ENCODE assay signal across 9 mouse cellular contexts in genomic region chr1:64717504-64717903, GRCm38 (mm10). TPM values are rescaled to one million over a fixed set of nuclear protein-coding genes. Genes with fewer than 3 reads are reported as not detected.
DNase-seq lines count a peak whose midpoint lies in the region; ATAC-seq and TF ChIP-seq lines count a peak whose summit lies in the region.
"Had no signal": no experiment of that assay in that cellular context is flagged by ENCODE, and none has a peak within 500 bp of the region (broad histone marks: within the 10 kb centered on the region; RNA-seq: fewer than 3 reads in every experiment).

No protein-coding gene starts in this region.

- peak; percentile 84 for TF ChIP-seq CTCF in midbrain, postnatal 0 days (IDR thresholded peaks at IDR 0.05)

- H3K9ac ChIP-seq in neural tube, embryonic 11.5 days (ENCODE audit: low read length): no peak overlapping the region
- no peak overlapping the region for H3K9ac ChIP-seq in neural tube, embryonic 15.5 days (replicated peaks)
- H3K9ac ChIP-seq in hindbrain, embryonic 15.5 days: no peak overlapping the region
- no peak overlapping the region for H3K9ac ChIP-seq in midbrain, postnatal 0 days (replicated peaks; ENCODE audit: low read length, poor library complexity, severe bottlenecking)

- peak; percentile 39 for DNase-seq in neural tube, embryonic 11.5 days (ENCODE audit: low spot score)
- peak; percentile 50 for DNase-seq in adrenal gland, adult 2 months
- peak; percentile 62 to 69 for DNase-seq in left cerebral cortex, postnatal 14 days (ENCODE audit: low spot score in 2 of 2)
- peak; percentile 75 for DNase-seq in midbrain, postnatal 0 days (ENCODE audit: low spot score)
- peak; percentile 40 to 54 for DNase-seq in thymus, postnatal 36 days

- H3K36me3 ChIP-seq in neural tube, embryonic 11.5 days (ENCODE audit: control insufficient read depth, insufficient read depth, low read length): no peaks in the 10 kb centered on the region; the same call in 1 of the 2 replicates
- peaks cover 14% of the 10 kb centered on the region for H3K36me3 ChIP-seq in neural tube, embryonic 15.5 days
- peaks cover 21% of the 10 kb centered on the region; the same call in 1 of the 2 replicates for H3K36me3 ChIP-seq in hindbrain, embryonic 15.5 days
- peaks cover 17% of the 10 kb centered on the region for H3K36me3 ChIP-seq in midbrain, postnatal 0 days (ENCODE audit: insufficient read depth, low read length)

- intact Hi-C loops in left cerebral cortex, postnatal 14 days (cut with DNase I): loop anchor here (5.0 kb wide), 2 partner anchors 200 to 270 kb away; no protein-coding TSS in a partner anchor

- H3K27ac ChIP-seq in neural tube, embryonic 11.5 days (ENCODE audit: low read depth, low read length): no peak overlapping the region
- H3K27ac ChIP-seq in neural tube, embryonic 15.5 days (replicated peaks): no peak overlapping the region
- no peak overlapping the region for H3K27ac ChIP-seq in hindbrain, embryonic 15.5 days (replicated peaks)
- H3K27ac ChIP-seq in midbrain, postnatal 0 days (ENCODE audit: low read depth, low read length): no peak overlapping the region
- H3K27ac ChIP-seq: macrophage had no signal

- no peak overlapping the region for H3K4me2 ChIP-seq in neural tube, embryonic 11.5 days (ENCODE audit: low read depth)
- no peak overlapping the region for H3K4me2 ChIP-seq in neural tube, embryonic 15.5 days
- H3K4me2 ChIP-seq in hindbrain, embryonic 15.5 days: no peak overlapping the region
- no peak overlapping the region for H3K4me2 ChIP-seq in midbrain, postnatal 0 days (ENCODE audit: low read depth, low read length, poor library complexity, severe bottlenecking)

- no peak for ATAC-seq in neural tube, embryonic 11.5 days (ENCODE audit: insufficient read depth, low FRiP score, low TSS enrichment)
- no peak; the same call in 1 of the 2 replicates for ATAC-seq in neural tube, embryonic 15.5 days (ENCODE audit: low FRiP score)
- ATAC-seq in erythroblast, adult 5-6 weeks (replicated peaks; ENCODE audit: low FRiP score, poor library complexity, severe bottlenecking): peak; percentile 81; the same call in 1 of the 2 replicates
- ATAC-seq in hindbrain, embryonic 15.5 days (ENCODE audit: low FRiP score, low read depth): peak; percentile 84
- no peak; the same call in 1 of the 2 replicates for ATAC-seq in midbrain, postnatal 0 days (ENCODE audit: low FRiP score)

- no peaks in the 10 kb centered on the region for H3K4me1 ChIP-seq in neural tube, embryonic 11.5 days (ENCODE audit: control insufficient read depth, insufficient read depth, low read length)
- H3K4me1 ChIP-seq in neural tube, embryonic 15.5 days: no peaks in the 10 kb centered on the region
- peaks cover 6% of the 10 kb centered on the region; the same call in 1 of the 2 replicates for H3K4me1 ChIP-seq in hindbrain, embryonic 15.5 days (replicated peaks)
- no peaks in the 10 kb centered on the region for H3K4me1 ChIP-seq in midbrain, postnatal 0 days (ENCODE audit: insufficient read depth, low read length)

- H3K4me3 ChIP-seq in neural tube, embryonic 11.5 days (ENCODE audit: low read depth, low read length): no peak overlapping the region
- no peak overlapping the region for H3K4me3 ChIP-seq in neural tube, embryonic 15.5 days (replicated peaks)
- no peak overlapping the region for H3K4me3 ChIP-seq in hindbrain, embryonic 15.5 days
- no peak overlapping the region for H3K4me3 ChIP-seq in midbrain, postnatal 0 days (ENCODE audit: low read depth, low read length)

- H3K9me3 ChIP-seq in neural tube, embryonic 11.5 days (ENCODE audit: control insufficient read depth, low read length): no peaks in the 10 kb centered on the region
- H3K9me3 ChIP-seq in neural tube, embryonic 15.5 days (replicated peaks): no peaks in the 10 kb centered on the region
- H3K9me3 ChIP-seq in hindbrain, embryonic 15.5 days: no peaks in the 10 kb centered on the region
- H3K9me3 ChIP-seq in midbrain, postnatal 0 days (ENCODE audit: low read length): no peaks in the 10 kb centered on the region

- no peaks in the 10 kb centered on the region for H3K27me3 ChIP-seq in neural tube, embryonic 11.5 days (ENCODE audit: control insufficient read depth, insufficient read depth, low read length)
- H3K27me3 ChIP-seq in neural tube, embryonic 15.5 days (replicated peaks): no peaks in the 10 kb centered on the region
- no peaks in the 10 kb centered on the region for H3K27me3 ChIP-seq in hindbrain, embryonic 15.5 days
- no peaks in the 10 kb centered on the region for H3K27me3 ChIP-seq in midbrain, postnatal 0 days (ENCODE audit: insufficient read depth, low read length)

RNA-seq across cellular contexts. Expression of gene Fzd5, which starts 20.0 kb away (rescaled TPM):
- 0.37 and 0.49 TPM in 2 replicates for polyA plus RNA-seq in neural tube, embryonic 11.5 days (2014; fragmentation: Nextera tagmentation; extraction: Ambion mirVana)
- 0.26 and 0.74 TPM in 2 replicates for polyA plus RNA-seq in neural tube, embryonic 15.5 days (2015; fragmentation: Nextera tagmentation; extraction: Ambion mirVana)
- 10 to 100 TPM; 12.5 to 21.3 TPM for total RNA-seq in adrenal gland, adult 2 months (2021)
- 24.7 and 29.6 TPM in 2 replicates for polyA plus RNA-seq in adrenal gland, adult 2 months (2012; rRNA removed)
- total RNA-seq in erythroblast, adult 5-6 weeks (2015; ENCODE audit: low replicate concordance): 2.7 and 5.0 TPM in 2 replicates
- total RNA-seq in erythroblast, adult 5-6 weeks (2017; ENCODE audit: low replicate concordance): 4.3 and 5.4 TPM in 2 replicates
- 0.14 and 0.21 TPM in 2 replicates for polyA plus RNA-seq in hindbrain, embryonic 15.5 days (2015; fragmentation: Nextera tagmentation; extraction: Ambion mirVana)
- total RNA-seq in left cerebral cortex, postnatal 14 days (2021): 1 to 10 TPM in 1 of 2 experiments, under 1 TPM in 1; 0.57 to 1.5 TPM
- total RNA-seq in midbrain, postnatal 0 days (2014; rRNA removed): 1.8 and 2.5 TPM in 2 replicates
- polyA plus RNA-seq in midbrain, postnatal 0 days (2015; fragmentation: Nextera tagmentation; extraction: Ambion mirVana): 0.40 and 0.86 TPM in 2 replicates

RNA-seq across cellular contexts. Expression of gene Ccnyl1, which starts 27.2 kb away (rescaled TPM):
- 11.2 and 11.6 TPM in 2 replicates for polyA plus RNA-seq in neural tube, embryonic 11.5 days (2014; fragmentation: Nextera tagmentation; extraction: Ambion mirVana)
- polyA plus RNA-seq in neural tube, embryonic 15.5 days (2015; fragmentation: Nextera tagmentation; extraction: Ambion mirVana): 3.7 and 3.9 TPM in 2 replicates
- total RNA-seq in adrenal gland, adult 2 months (2021): 10 to 100 TPM; 16.9 to 17.2 TPM
- 30.9 and 35.8 TPM in 2 replicates for polyA plus RNA-seq in adrenal gland, adult 2 months (2012; rRNA removed)
- total RNA-seq in erythroblast, adult 5-6 weeks (2015; ENCODE audit: low replicate concordance): 2.5 and 2.9 TPM in 2 replicates
- 1.4 and 6.6 TPM in 2 replicates for total RNA-seq in erythroblast, adult 5-6 weeks (2017; ENCODE audit: low replicate concordance)
- polyA plus RNA-seq in hindbrain, embryonic 15.5 days (2015; fragmentation: Nextera tagmentation; extraction: Ambion mirVana): 4.2 and 5.2 TPM in 2 replicates
- total RNA-seq in left cerebral cortex, postnatal 14 days (2021): 10 to 100 TPM; 26.0 to 27.8 TPM
- total RNA-seq in midbrain, postnatal 0 days (2014; rRNA removed): 14.6 and 36.6 TPM in 2 replicates
- polyA plus RNA-seq in midbrain, postnatal 0 days (2015; fragmentation: Nextera tagmentation; extraction: Ambion mirVana): 2.9 and 4.1 TPM in 2 replicates

Comparison
In these comparisons a context has a peak if more than half of its experiments do, and no peak if none do; other contexts are left out.
1. ATAC-seq: peak in erythroblast, adult 5-6 weeks (single experiment) and hindbrain, embryonic 15.5 days (single experiment); none in neural tube, embryonic 11.5 days (single experiment), neural tube, embryonic 15.5 days (single experiment) and midbrain, postnatal 0 days (single experiment).
2. RNA of gene Fzd5, which starts 20.0 kb away (polyA plus RNA-seq): 24.7 to 29.6 TPM in adrenal gland, adult 2 months; 0.40 to 0.86 TPM in midbrain, postnatal 0 days, 0.37 to 0.49 TPM in neural tube, embryonic 11.5 days, 0.26 to 0.74 TPM in neural tube, embryonic 15.5 days and 0.14 to 0.21 TPM in hindbrain, embryonic 15.5 days; every median in the first group is over 10 times any median in the second.
3. Peak in every context shown above with its lines, with median percentiles within 50 percentile points of each other: DNase-seq.